Mouse (Mus musculus): ENCODE measurements at regions not wholly inside any gene's neighbourhood (a gene's known extent, or its start where the extent isn't known, plus 50 kb on each side); places are given as distances from the start of the nearest gene placed in this dataset.

DNA sequence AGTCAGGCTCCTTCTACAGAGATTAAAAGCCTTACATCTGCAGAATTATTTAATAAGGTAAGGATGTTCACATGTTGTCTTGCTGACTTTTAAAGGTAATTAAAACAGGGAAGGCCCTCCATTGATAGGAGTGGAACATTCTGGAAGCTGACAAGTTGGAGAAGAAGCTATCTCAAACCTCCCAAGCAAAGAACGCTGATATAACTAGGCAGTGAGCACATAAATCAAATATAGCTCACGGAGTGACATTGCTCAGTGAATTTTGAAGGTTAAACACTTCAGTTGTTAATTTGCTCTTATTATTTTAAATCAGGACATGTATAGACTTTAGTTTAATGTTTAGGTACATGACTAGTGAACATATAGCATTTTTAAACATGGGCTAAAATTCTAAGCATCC is 171.6 kb upstream of the Mdfic start:
- TF ChIP-seq EP300 (IDR thresholded peaks at IDR 0.05; ENCODE audit: low read depth) (no peak), CTCF (IDR thresholded peaks at IDR 0.05; ENCODE audit: low read depth) (no peak)

Data from liver, embryonic 14.5 days (tissue).